Mouse (Mus musculus): ENCODE measurements around the gene Pianp.

DNA sequence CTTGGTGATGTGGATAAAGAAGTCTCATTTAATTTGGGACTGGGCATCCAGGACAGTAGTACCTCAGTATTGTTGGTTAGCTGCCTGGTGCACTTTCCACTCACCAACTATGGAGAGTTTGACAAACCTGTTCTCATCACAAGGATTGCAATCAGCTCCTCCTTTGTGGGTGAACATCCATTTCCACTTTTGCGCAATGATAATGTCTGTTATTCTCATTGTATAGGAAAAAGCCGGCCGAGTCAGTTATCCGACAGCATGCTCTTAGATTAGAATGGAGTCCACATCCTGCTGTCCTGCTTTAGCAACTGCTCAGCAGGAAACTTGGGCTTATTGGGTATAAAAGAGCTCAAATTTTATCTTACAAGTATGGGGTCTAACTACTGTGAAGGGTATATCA is 42.2 kb downstream of the Pianp start:
- TF ChIP-seq POLR2A (IDR thresholded peaks at IDR 0.05; ENCODE audit: borderline replicate concordance, extremely low read depth, low read depth, low read length) (no peak), CTCF (IDR thresholded peaks at IDR 0.05; ENCODE audit: insufficient read depth, low read length) (no peak)
